Mouse (Mus musculus) brown adipose tissue, adult 24 weeks (tissue): ENCODE measurements around the gene Ppm1l. TPM values are rescaled to one million over a fixed set of nuclear protein-coding genes. Genes with fewer than 3 reads are reported as not detected.
"Not testable (repeated sequence)": the region's sequence is repeated elsewhere in the genome, so short reads cannot be mapped to it uniquely, and the experiment has no call there.

Experiments
- H3K27ac ChIP-seq: fragments of 200-500 bp; replicated peaks from 2 replicates; pipeline ENCODE4 v1.5.1; 2012; ENCODE audit warnings: low read depth, mild to moderate bottlenecking, low read length
- H3K4me1 ChIP-seq: fragments of 200-500 bp; 2 replicates; pipeline ENCODE4 v1.6.1; 2012; ENCODE audit warnings: low read length, mixed read lengths; ENCODE audit not compliant: control insufficient read depth, insufficient read depth, insufficient read length
- H3K4me3 ChIP-seq: fragments of 200-500 bp; 2 replicates; pipeline ENCODE4 v1.5.1; 2012; ENCODE audit warnings: low read depth, mild to moderate bottlenecking, low read length, moderate library complexity; ENCODE audit not compliant: insufficient read depth
- polyA plus RNA-seq: library from polyadenylated mRNA; stranded (reverse); fragments of >200 nt; gene quantifications from 2 replicates; pipeline ENCODE4 v1.2.4, GENCODE M21; 2012; ENCODE audit not compliant: missing spikeins, insufficient read depth, insufficient read length

The Ppm1l gene
- polyA plus RNA-seq, 1 experiment = 5.0 TPM

DNA sequence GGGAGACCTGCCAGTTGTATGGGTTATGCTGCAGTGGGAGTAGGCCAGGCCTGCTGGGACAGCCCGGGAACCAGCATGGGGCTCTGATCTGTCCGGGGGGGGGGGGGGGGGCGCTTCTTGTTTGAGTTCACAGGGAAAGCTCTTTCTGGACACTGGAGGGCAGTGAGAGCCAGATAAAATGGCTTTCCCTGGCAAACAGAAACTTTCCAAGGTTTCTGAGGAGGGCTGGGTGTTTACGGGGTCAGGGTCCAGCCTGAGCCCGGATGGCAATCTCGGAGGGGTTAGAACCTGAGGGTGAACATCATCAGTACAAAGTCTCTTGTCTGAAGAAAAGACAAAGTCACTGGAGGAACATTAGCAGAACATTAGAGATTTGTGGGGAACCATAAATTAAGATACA is 246.7 kb downstream of the Ppm1l start:
- no peak overlapping the region for H3K27ac ChIP-seq
- H3K4me3 ChIP-seq = no peak overlapping the region

DNA sequence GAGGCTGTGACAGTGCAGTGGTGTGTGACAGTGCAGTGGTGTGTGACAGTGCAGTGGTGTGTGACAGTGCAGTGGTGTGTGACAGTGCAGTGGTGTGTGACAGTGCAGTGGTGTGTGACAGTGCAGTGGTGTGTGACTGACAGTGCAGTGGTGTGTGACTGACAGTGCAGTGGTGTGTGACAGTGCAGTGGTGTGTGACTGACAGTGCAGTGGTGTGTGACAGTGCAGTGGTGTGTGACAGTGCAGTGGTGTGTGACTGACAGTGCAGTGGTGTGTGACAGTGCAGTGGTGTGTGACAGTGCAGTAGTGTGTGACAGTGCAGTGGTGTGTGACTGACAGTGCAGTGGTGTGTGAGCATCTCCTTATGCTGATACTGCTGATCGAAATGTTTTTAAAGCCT is 248.9 kb downstream of the Ppm1l start:
- not testable (repeated sequence) for H3K4me3 ChIP-seq, H3K27ac ChIP-seq, H3K4me1 ChIP-seq

More for the DNA sequence above, 246.7 kb downstream of the Ppm1l start:
- peaks cover 11% of the 10 kb centered on the region for H3K4me1 ChIP-seq

DNA sequence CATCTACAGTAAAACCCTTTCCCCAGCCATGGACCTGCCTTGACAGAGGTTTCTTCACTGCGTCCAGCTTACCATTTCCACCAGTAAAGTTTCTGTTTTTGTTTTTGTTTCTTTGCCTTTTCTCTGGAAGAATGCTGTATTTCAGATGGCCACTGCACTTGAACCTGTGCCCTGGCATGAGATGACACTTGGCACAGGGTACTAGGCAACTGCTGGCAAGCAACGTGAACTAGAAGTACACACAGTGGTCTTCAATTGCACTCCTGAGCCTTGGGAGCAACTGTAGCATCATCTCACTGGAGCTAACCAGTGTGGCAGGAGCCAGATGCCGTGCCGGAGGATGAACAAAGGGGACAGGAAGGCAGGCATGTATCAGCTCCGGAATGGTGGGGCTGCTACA is 255.9 kb downstream of the Ppm1l start:
- Histone ChIP-seq H3K27ac (no peak overlapping the region), H3K4me3 (no peak overlapping the region), H3K4me1 (peaks cover 4% of the 10 kb centered on the region)

GRCm38 (mm10) chr3:69575577-69575976 is 258.9 kb downstream of the Ppm1l start:
- peaks cover 4% of the 10 kb centered on the region for H3K4me1 ChIP-seq
- no peak overlapping the region for H3K27ac ChIP-seq
- H3K4me3 ChIP-seq = no peak overlapping the region

DNA sequence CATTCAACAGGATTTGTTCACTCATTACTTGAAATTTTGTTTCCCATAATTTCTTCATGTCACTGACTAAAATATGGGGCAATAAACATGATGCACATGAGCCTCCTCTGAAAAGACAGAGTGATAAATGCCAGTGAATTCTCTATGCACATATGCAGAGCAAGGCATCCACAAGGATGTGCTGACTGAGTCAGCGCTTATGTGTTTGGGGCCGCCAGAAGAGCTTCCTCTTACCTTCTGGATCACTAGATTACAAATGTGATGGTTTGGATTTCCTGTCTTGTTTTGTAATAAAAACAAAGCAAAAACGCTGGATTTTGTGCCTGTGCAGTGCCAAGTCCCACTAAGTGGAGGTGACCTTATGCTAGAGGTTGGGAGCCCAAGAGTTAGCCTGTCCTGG is 260.1 kb downstream of the Ppm1l start:
- no peak overlapping the region for H3K4me3 ChIP-seq
- no peak overlapping the region for H3K27ac ChIP-seq
- peaks cover 4% of the 10 kb centered on the region for H3K4me1 ChIP-seq

DNA sequence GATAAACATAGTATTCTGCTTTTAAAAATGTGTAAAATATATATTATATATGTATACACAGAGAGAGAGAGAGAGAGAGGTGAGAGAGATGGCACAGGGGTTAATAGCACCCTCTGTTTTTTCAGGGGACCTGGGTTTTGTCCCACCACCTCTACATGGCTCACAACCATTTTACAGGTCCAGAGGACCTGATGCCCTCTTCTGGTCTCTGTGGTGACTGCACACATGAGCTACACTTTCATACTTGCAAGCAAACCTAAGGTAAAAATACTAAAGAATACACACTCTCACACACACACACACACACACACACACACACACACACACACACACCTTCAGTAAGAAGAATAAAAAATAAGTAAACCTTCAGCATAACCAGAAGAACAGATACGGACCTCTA is 262.1 kb downstream of the Ppm1l start:
- no peaks in the 10 kb centered on the region for H3K4me1 ChIP-seq
- H3K4me3 ChIP-seq = no peak overlapping the region
- H3K27ac ChIP-seq = no peak overlapping the region

- Histone ChIP-seq H3K27ac (no peak overlapping the region), H3K4me1 (peaks cover 4% of the 10 kb centered on the region; the same call in 1 of the 2 replicates), H3K4me3 (no peak overlapping the region)
Measured at GRCm38 (mm10) chr3:69583798-69584197, 267.1 kb downstream of the Ppm1l start.

DNA sequence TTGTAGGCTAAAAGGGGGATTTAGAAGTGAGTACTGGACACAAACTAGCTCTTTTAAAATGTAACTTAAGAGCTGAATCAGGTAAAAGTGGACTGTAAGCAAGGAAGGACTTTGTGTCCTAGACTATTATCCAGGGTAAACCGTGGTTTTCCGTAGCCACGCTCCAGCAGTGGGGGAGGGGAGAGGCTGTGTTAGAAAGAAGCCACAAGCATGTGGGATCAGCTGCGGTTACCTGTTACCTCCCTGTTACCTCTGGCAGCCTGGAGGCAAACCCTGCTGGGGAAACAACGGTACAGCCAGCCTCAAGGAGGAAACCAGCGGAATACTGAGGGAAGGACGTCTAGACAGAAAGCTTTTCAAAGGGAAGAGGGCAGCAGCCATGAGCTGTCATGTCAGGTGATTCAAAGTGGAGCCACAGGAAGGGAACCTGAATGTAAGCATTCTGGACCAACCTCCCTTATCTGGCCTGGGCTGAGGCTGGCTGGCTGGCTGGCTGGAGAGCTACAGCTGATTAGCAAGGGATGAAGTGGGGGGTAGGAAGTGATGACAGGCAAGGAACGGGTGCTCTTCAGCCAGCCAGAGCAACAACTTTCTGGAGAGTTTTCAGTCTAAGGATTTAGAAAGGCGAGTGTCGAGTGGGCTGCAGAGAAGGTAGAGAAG is 271.6 kb downstream of the Ppm1l start:
- Histone ChIP-seq H3K4me1 (peaks cover 4% of the 10 kb centered on the region; the same call in 1 of the 2 replicates), H3K4me3 (no peak overlapping the region), H3K27ac (no peak overlapping the region)

DNA sequence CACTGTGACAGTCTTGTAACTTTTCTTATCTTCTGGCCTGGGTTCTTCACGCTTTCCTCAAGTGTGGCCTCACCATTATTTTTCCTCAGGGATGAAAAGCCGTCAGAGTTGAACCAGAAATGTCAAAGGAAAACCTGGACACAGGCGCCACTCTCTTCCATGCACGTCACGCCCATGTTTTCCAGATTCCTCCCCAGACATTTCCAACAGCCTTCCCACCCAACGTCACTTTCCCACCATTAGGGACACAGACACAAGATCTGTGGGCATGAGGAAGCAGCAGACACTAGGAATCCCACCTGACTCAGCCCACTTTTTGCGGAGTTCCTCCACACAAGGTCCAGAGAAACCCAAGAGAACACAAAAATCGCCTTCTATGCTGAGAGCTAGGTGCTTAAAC is 276.8 kb downstream of the Ppm1l start:
- H3K4me3 ChIP-seq = no peak overlapping the region
- H3K27ac ChIP-seq = no peak overlapping the region
- peaks cover 7% of the 10 kb centered on the region for H3K4me1 ChIP-seq

DNA sequence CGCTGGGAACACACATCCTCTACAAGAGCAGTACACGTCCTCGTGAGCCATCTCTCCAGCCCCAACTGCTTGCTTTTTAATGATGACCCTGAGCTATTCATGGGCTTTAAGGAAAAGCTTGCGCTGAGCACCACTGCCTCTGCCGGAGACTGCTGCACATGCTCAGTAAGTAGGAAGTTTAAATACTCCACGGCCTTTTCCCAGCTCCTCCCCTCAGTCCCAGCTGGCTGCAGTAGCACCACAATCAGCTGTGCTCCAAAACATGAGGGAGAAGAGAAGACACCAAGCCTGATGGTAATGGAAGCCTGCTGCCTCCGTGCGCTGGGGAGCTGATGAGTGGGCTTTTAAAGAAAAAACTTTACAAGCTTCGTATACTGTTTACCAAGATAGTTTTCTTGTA is 277.4 kb downstream of the Ppm1l start:
- Histone ChIP-seq H3K4me1 (peaks cover 7% of the 10 kb centered on the region), H3K27ac (no peak overlapping the region), H3K4me3 (no peak overlapping the region)

GRCm38 (mm10) chr3:69596116-69596515 is 279.5 kb downstream of the Ppm1l start:
- H3K4me1 ChIP-seq = peaks cover 7% of the 10 kb centered on the region
- no peak overlapping the region for H3K27ac ChIP-seq
- H3K4me3 ChIP-seq = no peak overlapping the region

GRCm38 (mm10) chr3:69597211-69597610 is 280.6 kb downstream of the Ppm1l start:
- H3K4me3 ChIP-seq = peak overlapping the region; percentile 82; the same call in 1 of the 2 replicates
- H3K4me1 ChIP-seq = peaks cover 7% of the 10 kb centered on the region
- H3K27ac ChIP-seq = 0 out of 2 replicates have a peak overlapping the region, but pooled peaks have one; percentile 62

- Histone ChIP-seq H3K4me3 (peak overlapping the region; percentile 82), H3K27ac (peak overlapping the region; percentile 62)
Measured at GRCm38 (mm10) chr3:69597816-69598215, 281.2 kb downstream of the Ppm1l start.

DNA sequence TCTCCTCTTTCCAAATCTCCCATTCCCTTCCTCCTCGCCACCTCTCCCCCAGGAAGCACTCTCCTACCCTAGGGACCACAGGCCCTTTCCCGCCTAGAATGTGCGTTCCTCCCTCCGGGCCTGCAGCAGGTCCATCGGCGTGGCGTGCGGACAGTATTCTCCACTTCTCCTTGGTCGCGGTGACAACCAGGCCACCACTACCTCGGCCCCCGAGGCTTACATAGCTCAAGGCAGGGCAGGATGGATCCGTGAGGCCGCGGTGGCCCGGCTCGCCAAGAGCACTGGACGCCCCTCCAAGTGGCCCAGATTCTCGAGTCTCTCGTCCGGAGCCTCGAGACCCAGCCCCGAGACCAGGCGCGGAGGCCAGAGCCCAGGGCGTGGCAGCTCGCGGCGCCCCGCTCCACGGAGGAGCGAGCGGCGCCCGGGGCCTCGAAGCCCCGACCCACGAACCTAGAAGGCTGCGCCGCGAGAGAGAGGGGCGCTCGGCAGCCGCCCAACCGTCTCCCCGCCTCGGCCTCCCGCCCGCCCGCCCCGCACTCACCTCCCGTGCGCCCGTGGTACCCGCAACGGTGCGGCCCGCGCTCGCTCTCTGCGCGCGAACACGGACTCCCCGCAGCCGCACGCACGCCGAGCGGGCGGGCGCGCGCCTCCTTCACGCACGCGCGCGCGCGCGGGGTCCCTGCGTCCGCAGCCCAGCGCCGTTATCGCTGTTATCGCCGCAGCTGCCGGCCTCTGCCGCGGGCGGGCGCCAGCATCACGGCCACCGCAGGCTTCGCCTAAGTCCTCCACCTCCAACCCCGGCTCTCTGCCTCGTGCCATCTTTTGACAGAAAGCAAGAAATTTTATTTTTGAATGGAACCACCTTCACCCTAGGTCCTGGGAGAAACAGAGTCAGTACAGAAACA is 281.9 kb downstream of the Ppm1l start, which contains the start of gene B3galnt1:
Gene B3galnt1 (minus strand): TSS at position 700 of the 905 bp plus-strand sequence.
- H3K4me3 ChIP-seq = peak within 1 kb of the TSS; percentile 82
- H3K4me1 ChIP-seq = peaks cover 7% of the 10 kb centered on the region
- H3K27ac ChIP-seq = peak within 1 kb of the TSS; percentile 65

More at GRCm38 (mm10) chr3:69597816-69598215, 281.2 kb downstream of the Ppm1l start:
- peaks cover 7% of the 10 kb centered on the region for H3K4me1 ChIP-seq

GRCm38 (mm10) chr3:69599166-69599500 is 282.5 kb downstream of the Ppm1l start:
- Histone ChIP-seq H3K27ac (peak overlapping the region; percentile 65), H3K4me1 (peaks cover 7% of the 10 kb centered on the region), H3K4me3 (peak overlapping the region; percentile 82)
